8 mouse cellular contexts compared by ENCODE assay signal in genomic region chr5:112227354-112227753, GRCm38 (mm10). TPM values are rescaled to one million over a fixed set of nuclear protein-coding genes. Genes with fewer than 3 reads are reported as not detected.
A peak's percentile ranks its signal among the peaks of the same experiment; 100 is the strongest.
DNase-seq lines count a peak whose midpoint lies in the region; ATAC-seq and TF ChIP-seq lines count a peak whose summit lies in the region.

No protein-coding gene starts in this region.

- H3K9me3 ChIP-seq in limb, embryonic 10.5 days (replicated peaks): no peaks in the 10 kb centered on the region

- H3K4me3 ChIP-seq in limb, embryonic 10.5 days: peak overlapping the region; percentile 55
- H3K4me3 ChIP-seq in lung, adult 2 months (replicated peaks; ENCODE audit: extremely low read depth, low read depth, low read length): no peak overlapping the region

- no peak for TF ChIP-seq POLR2A in brain, embryonic 14.5 days (IDR thresholded peaks at IDR 0.05; ENCODE audit: borderline replicate concordance, extremely low read depth, insufficient read depth, insufficient read length, poor library complexity, severe bottlenecking)
- TF ChIP-seq POLR2A in lung, adult 2 months (IDR thresholded peaks at IDR 0.05; ENCODE audit: borderline replicate concordance, extremely low read depth, low read depth, low read length): no peak

- peak overlapping the region; percentile 56; the same call in 1 of the 2 replicates for H3K27ac ChIP-seq in limb, embryonic 10.5 days

- H3K27me3 ChIP-seq in limb, embryonic 10.5 days (ENCODE audit: low read depth, poor library complexity, severe bottlenecking): peaks cover 90% of the 10 kb centered on the region

- DNase-seq in kidney, adult 18-20 months: peak; percentile 6
- DNase-seq in kidney, adult 9 months: no peak
- DNase-seq in brain, embryonic 14.5 days (ENCODE audit: low read depth): peak; percentile 73
- peak; percentile 54 for DNase-seq in limb, embryonic 10.5 days (ENCODE audit: low spot score)
- peak; percentile 66 for DNase-seq in retina, postnatal 1 day
- no peak for DNase-seq in lung, adult 2 months
- no peak for DNase-seq in lung, postnatal 36 days

- no peak for TF ChIP-seq CTCF in brain, embryonic 14.5 days (IDR thresholded peaks at IDR 0.05; ENCODE audit: borderline replicate concordance, extremely low read depth, insufficient read depth, insufficient read length)
- TF ChIP-seq CTCF in lung, adult 2 months (IDR thresholded peaks at IDR 0.05; ENCODE audit: insufficient read depth, low read length): no peak

- 2% methylated on average over 30 of the region's 30 CpGs for WGBS in limb, embryonic 10.5 days
- WGBS in lung, adult 2 months: 2% methylated on average over 30 of the region's 30 CpGs

- H3K36me3 ChIP-seq in limb, embryonic 10.5 days: no peaks in the 10 kb centered on the region

- peak; percentile 51 for ATAC-seq in frontal cortex, adult (ENCODE audit: low TSS enrichment)

- H3K4me1 ChIP-seq in limb, embryonic 10.5 days: peaks cover 30% of the 10 kb centered on the region
- H3K4me1 ChIP-seq in lung, adult 2 months (ENCODE audit: control insufficient read depth, insufficient read depth, low read length): no peaks in the 10 kb centered on the region

RNA-seq across cellular contexts. Expression of gene Cryba4, which starts 25.0 kb away (rescaled TPM):
- 1.00 and 1.6 TPM in 2 replicates for polyA plus RNA-seq in brain, embryonic 14.5 days (2012; rRNA removed)
- polyA plus RNA-seq in limb, embryonic 10.5 days (2016; fragmentation: Nextera tagmentation; extraction: Ambion mirVana): 0.34 and 0.46 TPM in 2 replicates
- 1.0 and 1.4 TPM in 2 replicates for polyA plus RNA-seq in lung, adult 2 months (2012; rRNA removed)

RNA-seq across cellular contexts. Expression of gene Crybb1, which starts 28.3 kb away (rescaled TPM):
- polyA plus RNA-seq in brain, embryonic 14.5 days (2012; rRNA removed): 1.1 and 1.6 TPM in 2 replicates
- polyA plus RNA-seq in limb, embryonic 10.5 days (2016; fragmentation: Nextera tagmentation; extraction: Ambion mirVana): not detected in 2 replicates
- 0.14 TPM in 1 of 2 replicates, not detected in the other for polyA plus RNA-seq in lung, adult 2 months (2012; rRNA removed)

RNA-seq across cellular contexts. Expression of gene Tpst2, which starts 49.1 kb away (rescaled TPM):
- 20.1 and 24.6 TPM in 2 replicates for polyA plus RNA-seq in brain, embryonic 14.5 days (2012; rRNA removed)
- polyA plus RNA-seq in limb, embryonic 10.5 days (2016; fragmentation: Nextera tagmentation; extraction: Ambion mirVana): 37.5 and 38.0 TPM in 2 replicates
- polyA plus RNA-seq in lung, adult 2 months (2012; rRNA removed): 122 and 144 TPM in 2 replicates

Comparison
In these comparisons a context has a peak if more than half of its experiments do, and no peak if none do; other contexts are left out.
1. DNase-seq: peak in kidney, adult 18-20 months (single experiment), brain, embryonic 14.5 days (single experiment), limb, embryonic 10.5 days (single experiment) and retina, postnatal 1 day (single experiment); none in kidney, adult 9 months (single experiment), lung, adult 2 months (single experiment) and lung, postnatal 36 days (single experiment).